Mouse (Mus musculus) thymus, adult 2 months (tissue): ENCODE measurements around the gene Trp53tg5.

ENCODE experiments used
- CTCF ChIP-seq: fragments of 200-500 bp; IDR thresholded peaks from 2 replicates; pipeline ENCODE4 v1.5.1; 2012; ENCODE audit warnings: mild to moderate bottlenecking, control low read depth, low read length, moderate library complexity, borderline replicate concordance; ENCODE audit not compliant: control insufficient read depth, poor library complexity, insufficient read depth; ENCODE audit errors: extremely low read depth
- POLR2A ChIP-seq: fragments of 200-500 bp; IDR thresholded peaks from 2 replicates; pipeline ENCODE4 v1.6.1; 2012; ENCODE audit warnings: mild to moderate bottlenecking, low read length, control low read depth, moderate library complexity; ENCODE audit not compliant: control insufficient read depth, poor library complexity, insufficient read depth; ENCODE audit errors: extremely low read depth

DNA sequence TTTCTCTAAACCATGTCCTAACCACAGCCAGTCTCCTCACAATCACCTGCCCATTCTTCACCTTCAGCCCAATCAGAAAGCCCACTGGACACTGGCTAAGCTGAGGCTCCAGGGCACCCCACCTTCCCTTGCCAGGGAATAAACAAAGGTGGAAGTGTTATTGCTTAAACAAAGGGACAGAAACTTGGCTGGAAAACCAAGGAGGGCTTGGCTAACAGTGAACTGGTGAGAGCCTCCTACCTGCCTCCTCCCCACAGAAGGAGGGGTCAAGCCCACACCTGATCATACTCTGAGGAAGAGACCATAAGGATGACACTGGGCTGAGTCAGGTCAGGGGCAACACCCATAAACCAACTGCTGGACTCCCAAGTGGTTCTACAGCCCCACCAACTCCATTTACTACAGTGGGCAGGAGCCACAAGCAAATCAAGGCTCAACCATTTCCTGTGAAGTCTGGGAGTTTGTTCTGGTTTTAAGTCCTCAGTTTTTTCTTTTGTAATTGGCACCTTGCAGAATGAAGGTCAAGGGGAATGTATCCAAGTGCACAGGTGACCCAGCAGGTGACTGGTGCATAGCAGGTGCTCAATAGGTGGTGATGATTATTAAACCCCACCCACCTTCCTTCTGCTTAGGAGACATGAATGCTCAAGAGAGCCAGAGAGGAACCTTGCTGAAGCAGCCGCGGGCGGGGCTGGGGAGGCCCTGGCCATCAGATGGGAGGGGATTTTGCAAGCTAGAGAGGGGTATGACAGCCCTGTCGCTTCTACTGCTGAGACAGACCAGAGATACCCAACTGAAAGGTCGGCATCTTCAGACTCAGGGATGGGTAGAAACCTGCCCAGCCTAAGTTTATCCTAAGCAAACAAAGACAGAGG, 38.1 kb downstream of the Trp53tg5 start:
- no peak for TF ChIP-seq POLR2A
- TF ChIP-seq CTCF, result no peak
